Mouse (Mus musculus) embryonic fibroblast, embryonic 13.5 days (primary cell): ENCODE results near the gene Tepp.

Experiments
- CTCF ChIP-seq: IDR thresholded peaks from 2 replicates; pipeline ENCODE4 v1.5.1; 2011; ENCODE audit warnings: mild to moderate bottlenecking, control low read depth, low read length, moderate library complexity, borderline replicate concordance; ENCODE audit not compliant: insufficient read depth
- POLR2A ChIP-seq: IDR thresholded peaks from 2 replicates; pipeline ENCODE4 v1.6.1; 2011; ENCODE audit warnings: low read depth, mild to moderate bottlenecking, control low read depth, low read length, moderate library complexity

DNA sequence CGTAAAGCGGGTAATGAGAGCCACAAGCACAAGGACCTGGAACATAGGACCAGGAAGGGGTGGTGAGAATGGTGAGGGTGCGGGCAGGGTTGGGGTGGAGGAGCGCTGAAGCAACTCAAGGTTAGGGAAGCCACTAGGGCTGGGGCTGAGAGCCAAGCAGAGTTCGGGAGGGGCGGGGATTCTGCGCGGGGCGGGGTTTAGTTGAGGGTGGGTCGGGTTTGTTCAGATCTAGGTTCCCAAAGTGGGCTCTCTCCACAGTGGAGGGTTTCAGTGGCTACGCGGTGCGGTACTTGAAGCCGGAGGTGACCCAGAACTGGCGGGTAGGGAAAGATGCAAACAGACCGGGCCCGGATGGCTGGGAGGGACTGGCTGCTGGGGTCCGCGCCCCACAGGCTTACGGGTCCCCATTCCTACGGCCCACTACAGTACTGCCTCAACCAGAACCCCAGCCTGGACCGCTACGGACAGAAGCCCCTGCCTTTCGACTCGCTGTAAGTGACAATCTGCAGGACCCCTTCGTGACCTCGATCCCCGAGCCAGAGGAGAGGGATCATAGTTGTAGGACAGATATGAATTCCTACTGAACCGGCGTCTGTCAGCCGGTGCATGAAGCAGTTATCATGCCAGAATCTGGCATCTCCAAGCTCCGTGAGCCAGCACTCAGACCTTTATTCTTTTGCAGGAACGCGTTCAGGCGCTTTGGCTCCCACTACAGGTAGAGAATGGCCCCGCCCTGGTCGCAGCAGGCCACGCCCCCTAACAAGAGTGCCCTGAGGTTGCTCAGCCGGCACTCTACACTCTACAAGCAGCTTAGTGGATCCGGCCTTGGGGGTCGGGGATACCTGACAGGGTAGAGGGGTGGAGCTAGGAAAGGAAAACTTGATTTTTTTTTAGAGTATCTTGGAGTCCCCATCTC, 10.1 kb downstream of the Tepp start:
- TF ChIP-seq CTCF = no peak
- no peak for TF ChIP-seq POLR2A
